Mouse (Mus musculus) ES-Bruce4 (cell line): ENCODE data around the gene S100b.
A peak's percentile ranks its signal among the peaks of the same experiment; 100 is the strongest.

Experiments
- CTCF ChIP-seq: IDR thresholded peaks from one replicate; pipeline ENCODE4 v1.8.1; 2011; ENCODE audit warnings: low read depth, low read length
- EP300 ChIP-seq: IDR thresholded peaks from 2 replicates; pipeline ENCODE4 v1.6.1; 2011; ENCODE audit warnings: low read depth, low read length; ENCODE audit not compliant: insufficient read depth
- POLR2A ChIP-seq: IDR thresholded peaks from one replicate; pipeline ENCODE4 v1.8.1; 2011; ENCODE audit warnings: low read length; ENCODE audit not compliant: insufficient read depth

DNA sequence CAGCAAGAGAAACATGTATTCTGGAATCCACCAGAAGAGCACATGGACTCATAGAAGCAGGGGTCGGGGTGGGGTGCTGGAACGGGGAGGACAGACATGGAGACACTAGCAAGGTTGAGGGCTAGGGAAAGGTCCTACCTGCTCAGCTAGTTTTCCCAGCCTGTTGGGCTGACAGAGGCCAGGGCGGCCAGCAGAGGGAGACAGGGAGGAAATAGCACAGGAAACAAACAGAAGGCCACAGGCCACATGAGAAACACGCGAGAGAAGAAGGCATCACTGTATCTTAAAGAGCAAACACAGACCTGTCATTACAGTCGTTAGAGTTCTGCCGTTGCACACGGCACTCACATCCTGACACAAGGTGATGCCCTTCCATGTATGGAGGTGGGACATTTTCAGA, 17.6 kb downstream of the S100b start:
- TF ChIP-seq CTCF (peak; percentile 80), EP300 (no peak), POLR2A (no peak)
